Mouse (Mus musculus) forebrain, embryonic 16.5 days (tissue): ENCODE results near the gene S100a16. TPM values are rescaled to one million over a fixed set of nuclear protein-coding genes. Genes with fewer than 3 reads are reported as not detected.

Experiments
- ATAC-seq: fragments of 200-750 bp; cut with Nextera tagmentation; 2 replicates; pipeline ENCODE4 v1.8.0; 2017; ENCODE audit warnings: mild to moderate bottlenecking, moderate library complexity
- H3K27ac ChIP-seq: fragments of 300-500 bp; sonication (generic); 2 replicates; pipeline ENCODE4 v1.5.1; 2014; ENCODE audit warnings: low read length, control low read depth
- H3K27me3 ChIP-seq: fragments of 300-500 bp; sonication (generic); replicated peaks from 2 replicates; pipeline ENCODE4 v1.6.1; 2014; ENCODE audit warnings: low read length; ENCODE audit not compliant: control insufficient read depth, insufficient read depth
- H3K36me3 ChIP-seq: fragments of 300-500 bp; sonication (generic); 2 replicates; pipeline ENCODE4 v1.6.1; 2014; ENCODE audit not compliant: control insufficient read depth, insufficient read depth
- H3K4me1 ChIP-seq: fragments of 300-500 bp; sonication (generic); replicated peaks from 2 replicates; pipeline ENCODE4 v1.6.1; 2014; ENCODE audit warnings: low read length; ENCODE audit not compliant: control insufficient read depth, insufficient read depth
- H3K4me2 ChIP-seq: fragments of 300-500 bp; sonication (generic); 2 replicates; pipeline ENCODE4 v1.6.1; 2014; ENCODE audit warnings: mild to moderate bottlenecking, low read length, control low read depth
- H3K4me3 ChIP-seq: fragments of 300-500 bp; sonication (generic); replicated peaks from 2 replicates; pipeline ENCODE4 v1.5.1; 2014; ENCODE audit warnings: mild to moderate bottlenecking, low read length, control low read depth
- H3K9ac ChIP-seq: fragments of 300-500 bp; sonication (generic); replicated peaks from 2 replicates; pipeline ENCODE4 v1.6.1; 2014; ENCODE audit warnings: low read depth, low read length, control low read depth
- H3K9me3 ChIP-seq: fragments of 300-500 bp; sonication (generic); 2 replicates; pipeline ENCODE4 v1.6.1; 2016; ENCODE audit warnings: low read length; ENCODE audit not compliant: control insufficient read depth
- WGBS: fragments of 180-500 bp; shearing (Covaris S2); extraction: QIAGEN DNeasy Blood & Tissue Kit; methylation state at CpG from one replicate; pipeline ENCODE4 v1.1.7; 2014; 5-methylcytosine and 5-hydroxymethylcytosine counted together
- polyA plus RNA-seq: library from polyadenylated mRNA; unstranded; fragments of >200 nt; fragmentation: Nextera tagmentation; extraction: Ambion mirVana; gene quantifications from 2 replicates; pipeline ENCODE4 v1.2.1, GENCODE M21; 2015

Gene S100a16
- polyA plus RNA-seq, 1 experiment from 2014 or later, result 36.2 TPM

DNA sequence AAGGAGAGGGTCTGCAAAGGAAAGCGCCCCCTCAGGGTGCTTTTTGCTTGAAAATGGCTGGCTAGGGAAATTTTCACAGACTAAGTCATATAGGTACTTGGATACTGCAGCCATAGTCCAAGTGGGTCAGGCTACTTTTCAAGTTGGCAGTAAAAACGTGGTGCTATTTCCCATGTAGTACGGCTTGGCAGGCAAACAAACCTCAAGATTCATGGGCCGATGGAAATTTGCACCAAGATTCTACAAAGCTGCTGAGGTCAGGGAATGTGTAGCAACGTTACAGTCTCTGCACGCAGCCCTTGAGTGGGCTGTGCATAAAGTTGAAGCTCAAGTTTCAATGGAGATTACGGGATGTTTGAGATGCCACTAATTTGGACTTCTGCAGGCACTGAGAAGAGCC is 42.4 kb downstream of the S100a16 start:
- H3K27me3 ChIP-seq, result no peaks in the 10 kb centered on the region
- no peak for ATAC-seq
- 80% methylated on average over 7 of the region's 7 CpGs for WGBS
- no peak overlapping the region for H3K9ac ChIP-seq
- no peaks in the 10 kb centered on the region for H3K4me1 ChIP-seq
- H3K9me3 ChIP-seq, result no peaks in the 10 kb centered on the region
- H3K36me3 ChIP-seq, result no peaks in the 10 kb centered on the region
- no peak overlapping the region for H3K4me2 ChIP-seq
- no peak overlapping the region for H3K4me3 ChIP-seq
- H3K27ac ChIP-seq, result no peak overlapping the region

DNA sequence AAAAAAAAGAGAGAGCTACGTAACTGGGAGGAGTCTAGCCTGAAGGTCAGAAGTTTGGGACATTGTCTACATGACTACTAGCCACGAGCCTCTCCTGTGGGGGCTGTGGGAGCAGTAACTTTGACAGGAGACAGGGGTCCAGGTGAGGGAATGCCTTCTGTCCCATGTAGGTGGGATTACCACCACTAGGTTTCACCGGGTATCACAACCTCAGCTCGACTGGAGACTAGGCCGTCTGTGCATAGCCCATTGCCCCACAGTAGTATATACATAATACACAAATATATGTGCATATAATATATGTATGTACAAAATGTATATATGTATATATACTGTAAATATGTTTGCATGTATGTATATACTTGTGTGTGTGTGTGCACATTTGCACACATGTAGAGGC is 44.1 kb downstream of the S100a16 start:
- no peak overlapping the region for H3K4me2 ChIP-seq
- H3K9me3 ChIP-seq, result no peaks in the 10 kb centered on the region
- ATAC-seq, result no peak
- no peak overlapping the region for H3K9ac ChIP-seq
- no peaks in the 10 kb centered on the region for H3K36me3 ChIP-seq
- H3K27ac ChIP-seq, result no peak overlapping the region
- WGBS, result 92% methylated on average over 5 of the region's 5 CpGs
- no peak overlapping the region for H3K4me3 ChIP-seq
- H3K4me1 ChIP-seq, result no peaks in the 10 kb centered on the region
- no peaks in the 10 kb centered on the region for H3K27me3 ChIP-seq

DNA sequence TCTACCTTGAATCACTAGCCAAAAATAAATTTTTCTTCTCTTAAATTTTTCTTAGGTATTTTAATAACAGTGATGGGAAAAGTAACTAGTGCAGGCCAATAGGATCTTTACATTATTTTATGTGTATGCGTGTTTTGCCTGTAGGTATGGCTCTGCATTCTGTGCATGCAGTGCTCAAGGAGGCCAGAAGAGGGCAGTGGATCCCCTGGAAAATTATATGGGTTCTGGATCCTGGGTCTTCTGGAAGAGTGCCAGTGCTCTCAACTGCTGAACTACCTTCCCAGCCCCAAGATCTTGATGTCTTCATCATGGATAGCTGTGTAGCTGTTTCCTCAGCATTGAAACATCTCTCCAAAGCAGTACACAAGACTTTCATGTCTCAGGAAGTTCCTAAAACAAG is 45.1 kb downstream of the S100a16 start:
- Histone ChIP-seq H3K9ac (no peak overlapping the region), H3K36me3 (no peaks in the 10 kb centered on the region), H3K4me1 (no peaks in the 10 kb centered on the region), H3K27me3 (no peaks in the 10 kb centered on the region), H3K4me3 (no peak overlapping the region), H3K27ac (no peak overlapping the region), H3K9me3 (no peaks in the 10 kb centered on the region), H3K4me2 (no peak overlapping the region)
- ATAC-seq, result no peak
- whole genome bisulfite sequencing, result 97% methylated on average over 1 of the region's 1 CpGs

DNA sequence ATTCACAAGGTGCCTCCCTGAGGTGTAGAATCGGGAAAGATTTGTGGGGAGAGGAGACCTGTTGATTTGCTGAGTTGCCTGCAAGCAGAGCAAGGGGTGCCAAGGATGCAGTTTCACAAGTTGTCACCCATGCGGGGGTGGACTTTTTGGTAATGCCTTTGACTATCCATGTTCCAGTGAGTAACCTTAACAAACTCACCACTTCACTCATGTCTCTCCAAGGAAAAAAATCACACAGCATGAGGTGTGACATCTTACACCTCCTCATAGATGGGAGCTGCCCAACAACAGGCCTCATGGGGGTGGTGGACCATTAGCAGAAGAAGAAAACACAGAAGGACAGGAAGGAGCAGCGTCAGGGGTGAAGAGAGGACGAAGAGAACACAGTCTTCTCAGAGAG is 45.5 kb downstream of the S100a16 start:
- WGBS, result 90% methylated on average over 4 of the region's 4 CpGs

DNA sequence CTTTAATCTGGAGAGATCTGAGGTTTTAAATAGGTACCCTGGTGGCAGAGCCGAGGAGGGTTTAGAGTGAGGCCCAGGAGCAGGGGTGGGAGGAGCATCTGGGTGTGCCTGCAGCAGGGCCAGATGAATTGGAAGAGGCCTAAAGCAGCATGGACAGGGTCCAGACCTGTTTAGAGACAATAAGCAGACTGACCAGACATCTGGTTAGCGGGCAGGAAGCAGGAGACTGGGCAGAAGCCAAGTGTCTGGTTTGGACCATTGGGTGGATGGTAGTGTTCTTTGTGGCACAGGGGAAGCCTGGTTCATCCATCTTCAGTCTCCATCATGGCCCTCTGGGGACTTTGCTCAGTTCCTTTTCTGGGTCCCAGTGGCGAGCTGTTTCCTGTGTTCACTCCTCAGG is 46.8 kb downstream of the S100a16 start:
- Histone ChIP-seq H3K4me2 (no peak overlapping the region), H3K27me3 (no peaks in the 10 kb centered on the region), H3K9ac (no peak overlapping the region), H3K4me1 (no peaks in the 10 kb centered on the region), H3K4me3 (no peak overlapping the region), H3K36me3 (no peaks in the 10 kb centered on the region), H3K9me3 (no peaks in the 10 kb centered on the region), H3K27ac (no peak overlapping the region)
- ATAC-seq, result no peak
- 51% methylated on average over 3 of the region's 3 CpGs for WGBS

More for the DNA sequence above, 45.5 kb downstream of the S100a16 start:
- Histone ChIP-seq H3K4me2 (no peak overlapping the region), H3K27ac (no peak overlapping the region), H3K27me3 (no peaks in the 10 kb centered on the region), H3K9ac (no peak overlapping the region), H3K4me1 (no peaks in the 10 kb centered on the region), H3K9me3 (no peaks in the 10 kb centered on the region), H3K36me3 (no peaks in the 10 kb centered on the region), H3K4me3 (no peak overlapping the region)
- ATAC-seq, result no peak

DNA sequence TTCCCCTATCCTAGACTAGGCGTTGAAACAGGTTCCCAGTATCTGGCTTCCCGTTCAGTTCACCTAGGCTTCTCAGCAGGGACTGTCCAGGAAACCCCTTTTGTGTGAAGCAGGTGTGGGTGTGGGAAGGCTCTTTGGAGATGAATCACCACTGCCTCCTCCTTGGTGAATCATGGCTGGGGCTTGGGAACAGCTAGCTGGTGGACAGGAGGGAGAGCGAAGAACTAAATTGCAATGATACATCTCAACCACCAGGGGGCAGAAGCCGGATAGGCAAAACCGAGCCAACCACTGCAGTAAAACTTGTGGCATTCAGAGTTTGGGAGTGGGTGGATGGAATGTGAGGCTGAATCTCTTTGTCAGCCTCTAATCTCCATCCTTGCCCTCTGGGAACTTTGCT is 48.5 kb downstream of the S100a16 start:
- no peaks in the 10 kb centered on the region for H3K4me1 ChIP-seq
- H3K27ac ChIP-seq, result no peak overlapping the region
- 35% methylated on average over 5 of the region's 5 CpGs for WGBS
- H3K4me3 ChIP-seq, result no peak overlapping the region
- H3K9ac ChIP-seq, result no peak overlapping the region
- ATAC-seq, result peak; percentile 59; the same call in 1 of the 2 replicates
- no peak overlapping the region for H3K4me2 ChIP-seq
- H3K9me3 ChIP-seq, result no peaks in the 10 kb centered on the region
- no peaks in the 10 kb centered on the region for H3K36me3 ChIP-seq
- H3K27me3 ChIP-seq, result no peaks in the 10 kb centered on the region

DNA sequence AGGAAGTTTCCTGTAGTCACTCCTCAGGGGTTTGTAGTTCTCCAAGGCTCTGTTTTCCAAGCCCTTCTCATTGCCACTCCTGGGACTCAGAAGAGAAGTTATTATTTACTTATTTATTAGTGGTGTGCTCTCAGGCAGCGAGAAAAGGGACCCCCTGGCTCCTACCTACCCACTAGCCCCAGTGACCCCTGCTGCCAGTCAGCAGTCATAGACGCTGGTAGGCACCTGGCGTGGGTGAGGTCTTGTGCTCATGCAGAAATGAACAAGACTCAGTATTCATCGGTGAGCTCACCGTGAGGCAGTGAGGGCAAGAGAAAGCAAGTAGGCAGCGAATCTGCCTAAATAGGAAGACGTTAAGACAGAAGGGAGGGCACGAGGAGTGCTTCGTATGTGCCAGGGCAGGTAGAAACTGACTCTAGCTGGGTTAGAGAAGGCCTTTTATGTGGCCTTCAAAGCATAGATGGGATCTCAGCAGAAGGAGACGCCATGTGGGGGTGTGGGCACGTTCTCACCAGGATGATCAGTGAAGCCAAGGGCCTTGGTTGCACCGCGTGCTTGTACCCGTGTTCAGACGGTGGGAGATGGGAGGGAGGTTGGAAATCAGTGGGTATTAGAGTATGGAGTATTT is 49.1 kb downstream of the S100a16 start:
- no peak for ATAC-seq
- no peaks in the 10 kb centered on the region for H3K27me3 ChIP-seq
- 84% methylated on average over 15 of the region's 15 CpGs for WGBS

DNA sequence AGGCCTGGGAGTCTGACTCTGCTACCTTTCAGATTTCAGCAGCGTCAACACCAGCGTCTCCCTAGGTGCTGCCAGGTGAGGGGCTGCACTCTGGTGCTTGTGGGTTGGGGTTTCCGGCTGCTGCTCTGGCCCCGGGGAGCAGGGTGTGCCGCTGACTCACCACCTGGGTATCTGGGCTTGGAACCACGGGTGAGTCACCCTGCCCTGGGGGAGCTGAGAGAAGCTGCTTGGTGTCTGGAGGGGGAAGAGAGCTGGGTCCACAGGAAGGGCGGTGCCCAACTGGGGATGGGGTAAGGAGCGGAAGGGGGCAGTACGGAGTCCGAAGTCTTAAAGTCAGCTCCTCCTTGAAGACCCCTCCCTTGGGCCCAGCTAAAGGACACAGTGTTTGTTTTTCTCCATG is 49.9 kb downstream of the S100a16 start:
- no peaks in the 10 kb centered on the region for H3K27me3 ChIP-seq
- H3K4me3 ChIP-seq, result no peak overlapping the region
- H3K4me2 ChIP-seq, result no peak overlapping the region
- no peak for ATAC-seq
- no peaks in the 10 kb centered on the region for H3K36me3 ChIP-seq
- no peaks in the 10 kb centered on the region for H3K4me1 ChIP-seq
- no peak overlapping the region for H3K27ac ChIP-seq
- 75% methylated on average over 10 of the region's 10 CpGs for WGBS
- no peaks in the 10 kb centered on the region for H3K9me3 ChIP-seq
- no peak overlapping the region for H3K9ac ChIP-seq

More for the DNA sequence above, 49.1 kb downstream of the S100a16 start:
- Histone ChIP-seq H3K4me1 (no peaks in the 10 kb centered on the region), H3K4me2 (no peak overlapping the region), H3K4me3 (no peak overlapping the region), H3K36me3 (no peaks in the 10 kb centered on the region), H3K9ac (no peak overlapping the region), H3K9me3 (no peaks in the 10 kb centered on the region), H3K27ac (no peak overlapping the region)

DNA sequence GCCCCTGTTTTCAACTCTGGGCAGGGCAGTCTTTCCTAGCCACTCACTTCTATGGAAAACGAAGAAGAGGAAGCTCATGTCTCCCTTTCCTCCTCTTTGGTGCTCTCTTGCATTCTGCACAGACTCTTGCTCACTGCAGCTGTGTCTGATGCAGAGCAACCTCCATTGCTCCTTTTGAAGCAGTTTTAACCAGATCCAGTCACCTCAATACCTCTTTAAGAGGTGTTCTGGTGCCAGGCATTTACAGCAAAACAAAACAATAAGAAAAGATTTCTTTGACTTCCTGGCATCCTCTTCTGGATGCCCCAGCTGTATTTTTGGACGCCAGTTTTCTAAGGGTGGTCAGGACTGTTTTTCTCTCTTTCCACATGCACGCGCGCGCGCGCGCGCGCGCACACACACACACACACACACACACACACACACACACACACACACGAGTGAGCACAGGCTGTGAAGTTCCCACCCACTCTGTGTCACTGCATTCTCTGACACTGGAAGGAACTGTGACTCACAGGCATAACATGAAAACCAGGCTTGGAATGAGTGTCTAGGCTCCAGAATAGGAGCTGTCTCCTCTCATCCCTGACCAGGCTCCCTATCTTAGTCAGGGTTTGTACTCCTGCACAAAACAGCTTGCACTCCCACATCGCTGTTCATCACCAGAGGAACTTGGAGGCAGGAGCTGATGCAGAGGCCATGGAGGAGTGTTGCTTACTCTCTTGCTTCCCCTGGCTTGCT is 50.5 kb downstream of the S100a16 start:
- WGBS, result 85% methylated on average over 13 of the region's 14 CpGs
- Histone ChIP-seq H3K9me3 (no peaks in the 10 kb centered on the region), H3K36me3 (no peaks in the 10 kb centered on the region), H3K9ac (no peak overlapping the region), H3K4me1 (no peaks in the 10 kb centered on the region), H3K27ac (no peak overlapping the region), H3K27me3 (no peaks in the 10 kb centered on the region), H3K4me3 (no peak overlapping the region), H3K4me2 (no peak overlapping the region)
- no peak for ATAC-seq
